Mouse (Mus musculus) cerebellum, adult 2 months (tissue): ENCODE measurements at regions not wholly inside any gene's neighbourhood (a gene's known extent, or its start where the extent isn't known, plus 50 kb on each side); places are given as distances from the start of the nearest gene placed in this dataset.

Source experiments
- CTCF ChIP-seq: fragments of 200-500 bp; IDR thresholded peaks from 2 replicates; pipeline ENCODE4 v1.5.1; 2011; ENCODE audit warnings: low read depth, mild to moderate bottlenecking, control low read depth, low read length, moderate library complexity, borderline replicate concordance; ENCODE audit not compliant: insufficient read depth
- POLR2A ChIP-seq: fragments of 200-500 bp; IDR thresholded peaks from 2 replicates; pipeline ENCODE4 v1.6.1; 2011; ENCODE audit warnings: low read length, control low read depth, borderline replicate concordance; ENCODE audit not compliant: insufficient read depth

DNA sequence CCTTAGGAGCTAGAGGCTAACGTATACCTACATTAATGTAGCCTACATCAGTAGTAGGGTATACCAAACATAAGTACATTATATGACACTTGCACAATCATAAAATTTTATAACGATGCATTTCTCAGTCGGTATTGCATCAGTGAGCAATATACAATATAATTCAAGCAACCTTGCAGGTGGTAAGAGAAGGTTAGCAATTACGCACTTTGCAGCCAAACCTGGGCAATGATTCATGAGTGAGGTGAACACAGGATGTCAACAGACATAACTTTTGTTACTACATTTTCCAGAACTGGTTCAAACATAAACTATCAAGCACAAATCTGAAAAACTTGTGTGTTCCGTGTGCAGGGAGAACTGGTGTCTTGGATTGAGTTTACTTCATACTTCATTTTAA, 229.9 kb upstream of the Zpld1 start:
- no peak for TF ChIP-seq CTCF
- TF ChIP-seq POLR2A = no peak
